Mouse (Mus musculus): Measurements from ENCODE around the gene Trpm3.

- TF ChIP-seq CTCF (IDR thresholded peaks at IDR 0.05; ENCODE audit: borderline replicate concordance, insufficient read depth, low read depth, low read length) (no peak), POLR2A (IDR thresholded peaks at IDR 0.05; ENCODE audit: borderline replicate concordance, insufficient read depth, low read length) (no peak)
These were observed 35.0 kb upstream of the Trpm3 start for GRCm38 (mm10) chr19:22103865-22104264.

Measured in cerebellum, adult 2 months (tissue).